Mouse (Mus musculus) kidney, embryonic 14.5 days (tissue): Measurements from ENCODE around the gene Ttc28. TPM values are rescaled to one million over a fixed set of nuclear protein-coding genes. Genes with fewer than 3 reads are reported as not detected.
A peak's percentile ranks its signal among the peaks of the same experiment; 100 is the strongest.

Experiments used
- ATAC-seq: fragments of 200-750 bp; cut with Nextera tagmentation; 2 replicates; pipeline ENCODE4 v1.8.0; 2017; ENCODE audit warnings: moderate number of reproducible peaks, mild to moderate bottlenecking, moderate TSS enrichment, moderate library complexity; ENCODE audit not compliant: low FRiP score, low TSS enrichment
- H3K27ac ChIP-seq: fragments of 300-500 bp; sonication (generic); 2 replicates; pipeline ENCODE4 v1.5.1; 2014; ENCODE audit warnings: low read depth, mild to moderate bottlenecking, low read length, moderate library complexity, mixed read lengths
- H3K27me3 ChIP-seq: fragments of 300-500 bp; sonication (generic); 2 replicates; pipeline ENCODE4 v1.6.1; 2014; ENCODE audit warnings: mild to moderate bottlenecking, low read length; ENCODE audit not compliant: control insufficient read depth, insufficient read depth
- H3K36me3 ChIP-seq: fragments of 300-500 bp; sonication (generic); 2 replicates; pipeline ENCODE4 v1.6.1; 2014; ENCODE audit warnings: low read length, mixed read lengths; ENCODE audit not compliant: control insufficient read depth, insufficient read depth
- H3K4me1 ChIP-seq: fragments of 300-500 bp; sonication (generic); 2 replicates; pipeline ENCODE4 v1.6.1; 2014; ENCODE audit warnings: low read length, mixed read lengths; ENCODE audit not compliant: control insufficient read depth, insufficient read depth
- H3K4me2 ChIP-seq: fragments of 300-500 bp; sonication (generic); replicated peaks from 2 replicates; pipeline ENCODE4 v1.6.1; 2014; ENCODE audit warnings: low read depth, mild to moderate bottlenecking, low read length
- H3K4me3 ChIP-seq: fragments of 300-500 bp; sonication (generic); 2 replicates; pipeline ENCODE4 v1.5.1; 2014; ENCODE audit warnings: mild to moderate bottlenecking, low read length
- H3K9ac ChIP-seq: fragments of 300-500 bp; sonication (generic); 2 replicates; pipeline ENCODE4 v1.6.1; 2014; ENCODE audit warnings: low read depth, mild to moderate bottlenecking, low read length, moderate library complexity
- H3K9me3 ChIP-seq: fragments of 300-500 bp; sonication (generic); 2 replicates; pipeline ENCODE4 v1.6.1; 2016; ENCODE audit warnings: low read length; ENCODE audit not compliant: control insufficient read depth
- WGBS: fragments of 180-500 bp; shearing (Covaris S2); extraction: QIAGEN DNeasy Blood & Tissue Kit; methylation state at CpG from one replicate; pipeline ENCODE4 v1.1.7; 2014; 5-methylcytosine and 5-hydroxymethylcytosine counted together
- polyA plus RNA-seq: library from polyadenylated mRNA; unstranded; fragments of >200 nt; fragmentation: Nextera tagmentation; extraction: Ambion mirVana; gene quantifications from 2 replicates; pipeline ENCODE4 v1.2.1, GENCODE M21; 2014

The Ttc28 gene
- polyA plus RNA-seq, 1 experiment from 2014 or later, result 24.7 TPM

DNA sequence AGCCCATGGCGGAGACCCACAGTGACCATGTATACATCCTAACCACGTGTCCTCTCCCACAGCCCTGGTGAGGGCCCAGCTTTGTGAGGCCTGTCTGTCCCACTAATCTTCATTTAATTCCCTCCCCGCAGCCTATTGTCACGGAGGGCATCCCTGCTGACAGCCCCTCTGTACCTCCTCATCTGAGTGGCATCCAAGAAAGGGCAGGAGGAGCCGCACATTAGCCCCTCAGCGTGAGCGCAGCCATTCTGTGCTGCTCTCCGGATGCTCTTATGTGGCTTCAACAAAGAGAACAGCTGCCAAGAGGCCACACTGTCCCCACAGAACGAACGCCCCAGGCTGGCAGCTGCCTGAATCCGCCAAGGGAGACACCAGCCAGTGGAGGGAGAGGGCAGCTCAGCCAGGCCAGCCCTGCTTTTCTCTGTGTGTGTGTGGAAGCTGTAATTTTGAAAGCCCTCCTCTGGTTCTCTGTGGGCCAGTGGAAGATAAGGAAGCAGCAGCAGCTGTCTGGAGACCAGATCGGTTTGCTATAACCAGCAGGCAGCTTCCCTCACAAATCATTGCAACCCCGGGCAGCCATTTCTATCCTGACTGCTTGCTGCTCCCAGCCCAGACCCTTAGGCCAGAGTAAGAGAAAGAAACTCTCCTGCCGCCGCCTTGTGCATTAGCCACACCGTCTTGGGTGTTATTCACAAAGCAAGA, 341.2 kb downstream of the Ttc28 start:
- Histone ChIP-seq H3K4me1 (peaks cover 36% of the 10 kb centered on the region), H3K27me3 (no peaks in the 10 kb centered on the region), H3K4me2 (no peak overlapping the region), H3K4me3 (no peak overlapping the region), H3K36me3 (peaks cover 23% of the 10 kb centered on the region; the same call in 1 of the 2 replicates), H3K9me3 (no peaks in the 10 kb centered on the region), H3K27ac (peak overlapping the region; percentile 47; the same call in 1 of the 2 replicates), H3K9ac (no peak overlapping the region; the same call in 1 of the 2 replicates)
- 58% methylated on average over 16 of the region's 16 CpGs for WGBS
- ATAC-seq, result no peak; the same call in 1 of the 2 replicates

- 44% methylated on average over 11 of the region's 11 CpGs for WGBS
Measured at GRCm38 (mm10) chr5:111222820-111223219, 343.2 kb downstream of the Ttc28 start.

DNA sequence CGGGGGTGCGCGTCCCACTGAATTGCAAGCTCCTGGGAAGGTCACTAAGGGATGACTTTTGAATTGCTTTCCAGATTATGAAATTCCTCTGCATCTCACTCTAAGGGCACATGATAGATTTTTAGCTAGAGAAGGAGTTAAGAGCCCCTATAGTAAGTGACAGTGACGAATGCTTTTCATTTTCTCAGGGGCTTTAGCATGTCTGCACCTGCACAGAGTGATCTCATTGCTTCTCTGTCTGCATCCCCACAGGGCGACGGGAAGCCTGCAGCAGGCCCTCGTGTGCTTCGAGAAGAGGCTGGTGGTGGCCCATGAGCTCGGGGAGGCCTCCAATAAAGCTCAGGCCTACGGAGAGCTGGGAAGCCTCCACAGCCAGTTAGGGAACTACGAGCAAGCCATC, 345.7 kb downstream of the Ttc28 start:
- no peak overlapping the region for H3K4me2 ChIP-seq
- no peak overlapping the region for H3K4me3 ChIP-seq
- no peak overlapping the region for H3K9ac ChIP-seq
- no peaks in the 10 kb centered on the region for H3K9me3 ChIP-seq
- 46% methylated on average over 11 of the region's 11 CpGs for WGBS
- no peaks in the 10 kb centered on the region for H3K27me3 ChIP-seq
- H3K27ac ChIP-seq, result no peak overlapping the region
- peaks cover 60% of the 10 kb centered on the region for H3K4me1 ChIP-seq
- peaks cover 36% of the 10 kb centered on the region; the same call in 1 of the 2 replicates for H3K36me3 ChIP-seq
- no peak for ATAC-seq

More at GRCm38 (mm10) chr5:111222820-111223219, 343.2 kb downstream of the Ttc28 start:
- Histone ChIP-seq H3K4me2 (no peak overlapping the region), H3K9ac (no peak overlapping the region), H3K4me1 (peaks cover 39% of the 10 kb centered on the region), H3K36me3 (peaks cover 26% of the 10 kb centered on the region; the same call in 1 of the 2 replicates), H3K27ac (no peak overlapping the region), H3K4me3 (no peak overlapping the region), H3K27me3 (no peaks in the 10 kb centered on the region), H3K9me3 (no peaks in the 10 kb centered on the region)
- no peak for ATAC-seq

DNA sequence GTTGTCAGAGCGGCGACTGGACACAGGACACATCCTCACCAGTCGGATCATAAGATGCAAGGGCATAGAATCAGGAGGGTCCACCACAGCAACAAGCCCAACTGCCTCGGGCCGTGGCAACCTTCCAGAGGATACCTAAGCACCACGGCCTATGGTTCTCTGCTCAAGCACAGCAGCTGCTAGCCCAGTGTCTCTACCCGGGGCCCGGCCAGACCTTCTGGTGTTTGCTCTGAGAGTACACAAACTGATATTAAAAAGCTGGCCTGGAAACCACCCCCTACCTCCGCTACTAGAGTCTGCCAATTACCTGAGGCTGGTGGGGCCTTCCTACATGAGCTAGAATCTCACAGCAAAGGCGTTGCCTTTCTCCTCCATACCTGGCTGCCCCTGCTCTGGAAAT, 346.9 kb downstream of the Ttc28 start:
- 88% methylated on average over 10 of the region's 10 CpGs for WGBS
- Histone ChIP-seq H3K4me2 (no peak overlapping the region), H3K9ac (no peak overlapping the region), H3K4me1 (peaks cover 54% of the 10 kb centered on the region), H3K9me3 (no peaks in the 10 kb centered on the region), H3K4me3 (no peak overlapping the region), H3K36me3 (peaks cover 45% of the 10 kb centered on the region; the same call in 1 of the 2 replicates), H3K27me3 (no peaks in the 10 kb centered on the region), H3K27ac (no peak overlapping the region)
- no peak for ATAC-seq

DNA sequence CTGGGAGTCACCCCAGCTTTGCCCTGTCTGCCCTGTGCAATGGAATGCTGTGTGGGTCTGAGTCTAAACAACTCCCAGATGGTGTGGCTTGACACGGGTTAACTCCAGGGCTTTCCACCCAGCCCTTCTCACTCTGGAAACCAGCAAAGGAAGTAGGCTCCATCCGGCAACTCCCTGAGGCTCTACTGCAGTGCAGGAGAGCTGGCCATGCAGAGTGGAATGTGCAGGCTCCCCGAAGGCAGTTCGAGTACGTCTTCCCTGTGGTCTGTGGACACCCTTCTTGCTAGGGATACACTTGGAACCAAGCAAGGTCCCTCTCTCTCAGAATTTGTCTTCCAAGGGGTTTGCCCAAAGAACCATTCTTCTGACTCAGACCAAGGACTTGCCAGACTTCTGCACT, 348.2 kb downstream of the Ttc28 start:
- no peaks in the 10 kb centered on the region for H3K9me3 ChIP-seq
- H3K4me2 ChIP-seq, result peak overlapping the region; percentile 25; the same call in 1 of the 2 replicates
- peaks cover 50% of the 10 kb centered on the region for H3K4me1 ChIP-seq
- H3K9ac ChIP-seq, result peak overlapping the region; percentile 23; the same call in 1 of the 2 replicates
- ATAC-seq, result peak; percentile 25
- 18% methylated on average over 5 of the region's 5 CpGs for WGBS
- H3K27me3 ChIP-seq, result no peaks in the 10 kb centered on the region
- H3K4me3 ChIP-seq, result no peak overlapping the region
- H3K27ac ChIP-seq, result peak overlapping the region; percentile 85
- H3K36me3 ChIP-seq, result peaks cover 45% of the 10 kb centered on the region; the same call in 1 of the 2 replicates

- 14% methylated on average over 14 of the region's 14 CpGs for WGBS
- Histone ChIP-seq H3K4me2 (peak overlapping the region; percentile 25; the same call in 1 of the 2 replicates), H3K27ac (peak overlapping the region; percentile 85), H3K4me1 (peaks cover 50% of the 10 kb centered on the region), H3K36me3 (peaks cover 40% of the 10 kb centered on the region; the same call in 1 of the 2 replicates), H3K9me3 (no peaks in the 10 kb centered on the region), H3K4me3 (no peak overlapping the region), H3K27me3 (no peaks in the 10 kb centered on the region), H3K9ac (no peak overlapping the region)
- peak; percentile 53 for ATAC-seq
Measured at GRCm38 (mm10) chr5:111228302-111229040, 348.9 kb downstream of the Ttc28 start.

DNA sequence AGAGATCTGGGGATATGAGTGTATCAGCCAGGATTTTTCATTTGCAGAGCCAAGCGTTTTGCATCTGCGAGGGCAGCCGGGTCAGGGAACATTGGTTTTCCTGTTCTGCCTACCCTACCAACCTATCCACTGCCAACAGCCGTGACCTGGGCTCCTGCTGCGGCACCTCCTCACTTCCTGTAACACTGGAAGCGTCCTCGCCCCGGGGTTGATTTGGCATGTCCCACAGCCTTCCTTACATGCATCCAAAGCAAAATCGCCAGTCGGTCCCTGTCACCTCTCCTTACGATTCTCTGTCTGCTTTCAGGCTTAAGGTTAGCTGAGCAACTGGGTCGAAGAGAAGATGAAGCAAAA, 349.4 kb downstream of the Ttc28 start:
- Histone ChIP-seq H3K4me1 (peaks cover 50% of the 10 kb centered on the region), H3K9me3 (no peaks in the 10 kb centered on the region), H3K4me2 (no peak overlapping the region), H3K9ac (no peak overlapping the region), H3K4me3 (no peak overlapping the region), H3K27me3 (no peaks in the 10 kb centered on the region), H3K27ac (peak overlapping the region; percentile 85), H3K36me3 (peaks cover 34% of the 10 kb centered on the region; the same call in 1 of the 2 replicates)
- ATAC-seq, result no peak
- WGBS, result 68% methylated on average over 12 of the region's 12 CpGs

DNA sequence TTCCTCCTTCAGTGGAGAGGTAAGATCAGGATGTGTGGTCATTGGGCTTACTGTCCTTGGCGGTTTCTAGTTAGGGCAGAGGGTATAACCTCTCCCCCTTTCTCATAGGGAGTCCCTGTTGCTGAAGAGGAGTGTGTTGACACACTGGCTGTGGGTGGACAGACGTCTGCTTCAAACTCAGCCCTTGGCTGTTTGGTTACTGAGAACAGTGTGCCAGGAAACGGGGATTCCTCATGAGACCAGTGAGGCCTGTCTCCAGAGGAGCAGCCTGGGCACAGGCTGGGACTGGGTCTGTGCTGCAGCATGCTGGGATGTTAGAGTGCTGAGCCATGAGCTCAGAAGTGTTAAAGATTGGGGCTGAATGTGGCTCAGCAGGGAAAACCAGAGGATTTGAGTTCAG, 350.1 kb downstream of the Ttc28 start:
- no peaks in the 10 kb centered on the region for H3K27me3 ChIP-seq
- no peak overlapping the region for H3K4me3 ChIP-seq
- ATAC-seq, result no peak
- peaks cover 50% of the 10 kb centered on the region for H3K4me1 ChIP-seq
- no peaks in the 10 kb centered on the region for H3K9me3 ChIP-seq
- H3K36me3 ChIP-seq, result peaks cover 29% of the 10 kb centered on the region; the same call in 1 of the 2 replicates
- no peak overlapping the region for H3K9ac ChIP-seq
- 45% methylated on average over 3 of the region's 3 CpGs for WGBS
- H3K4me2 ChIP-seq, result no peak overlapping the region
- no peak overlapping the region for H3K27ac ChIP-seq

DNA sequence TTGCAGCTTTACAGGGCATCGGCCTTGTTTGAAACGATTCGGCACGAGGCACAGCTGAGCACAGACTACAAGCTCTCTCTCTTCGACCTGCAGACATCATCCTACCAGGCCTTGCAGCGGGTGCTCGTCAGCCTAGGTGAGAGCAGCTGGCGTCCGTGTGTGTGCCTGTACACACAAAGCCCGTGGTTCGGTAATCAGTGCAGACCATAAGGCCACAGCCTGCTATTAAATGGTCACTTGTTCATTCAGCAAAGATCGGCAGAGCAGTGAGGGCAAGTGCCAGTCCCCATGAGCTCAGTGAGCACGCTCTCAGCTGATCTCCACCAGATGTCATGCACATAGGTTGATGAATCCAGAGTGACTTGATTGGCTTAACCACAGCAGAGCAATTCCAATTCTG, 351.4 kb downstream of the Ttc28 start:
- H3K27ac ChIP-seq, result no peak overlapping the region
- ATAC-seq, result no peak
- H3K27me3 ChIP-seq, result no peaks in the 10 kb centered on the region
- H3K4me3 ChIP-seq, result no peak overlapping the region
- WGBS, result 78% methylated on average over 13 of the region's 13 CpGs
- H3K9ac ChIP-seq, result no peak overlapping the region
- H3K9me3 ChIP-seq, result no peaks in the 10 kb centered on the region
- peaks cover 39% of the 10 kb centered on the region for H3K4me1 ChIP-seq
- H3K36me3 ChIP-seq, result peaks cover 27% of the 10 kb centered on the region
- no peak overlapping the region for H3K4me2 ChIP-seq
